Mouse (Mus musculus) kidney, postnatal 14 days (tissue): Measurements from ENCODE around the gene Fcrla.

Experiments
- DNase-seq: peaks from one replicate; pipeline ENCODE4 v3.0.0; 2022; ENCODE audit warnings: mixed read lengths

The Fcrla gene

DNA sequence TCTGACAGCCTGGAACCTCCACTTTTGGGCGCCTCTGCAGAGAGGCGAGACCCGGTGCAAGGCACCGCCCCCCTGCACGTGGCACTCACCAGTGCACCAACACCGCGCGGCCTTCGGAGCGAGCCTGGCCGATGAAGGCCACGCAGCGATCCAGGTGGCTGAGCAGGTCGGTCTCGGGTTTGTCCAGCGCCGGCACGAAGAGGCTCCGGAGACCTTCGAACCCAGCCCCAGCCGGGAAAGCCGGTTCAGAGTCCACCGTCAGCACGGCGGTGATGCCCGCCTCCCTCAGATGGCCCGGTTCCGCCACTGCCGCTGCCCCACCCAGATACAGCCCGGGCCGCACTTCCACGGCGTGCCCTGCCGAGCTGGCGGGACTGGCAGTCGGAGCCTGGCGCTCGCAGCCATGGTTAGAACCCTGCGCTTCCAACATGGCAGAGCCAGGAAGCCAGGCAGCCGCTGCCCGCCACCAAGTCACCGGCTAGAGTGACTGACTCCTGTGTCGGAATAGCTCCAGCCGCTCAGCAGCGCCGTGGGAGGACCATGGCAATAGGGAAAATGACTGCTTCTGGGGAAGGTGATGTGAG, 42.3 kb downstream of the Fcrla start, which contains the start of the genes Gm26620 and Dusp12:
Gene Gm26620, plus strand, starts transcription at position 88 of the 584 bp plus-strand sequence.
Gene Dusp12, minus strand, starts transcription at position 563 of the 584 bp plus-strand sequence.
- DNase-seq: peak; percentile 91

DNA sequence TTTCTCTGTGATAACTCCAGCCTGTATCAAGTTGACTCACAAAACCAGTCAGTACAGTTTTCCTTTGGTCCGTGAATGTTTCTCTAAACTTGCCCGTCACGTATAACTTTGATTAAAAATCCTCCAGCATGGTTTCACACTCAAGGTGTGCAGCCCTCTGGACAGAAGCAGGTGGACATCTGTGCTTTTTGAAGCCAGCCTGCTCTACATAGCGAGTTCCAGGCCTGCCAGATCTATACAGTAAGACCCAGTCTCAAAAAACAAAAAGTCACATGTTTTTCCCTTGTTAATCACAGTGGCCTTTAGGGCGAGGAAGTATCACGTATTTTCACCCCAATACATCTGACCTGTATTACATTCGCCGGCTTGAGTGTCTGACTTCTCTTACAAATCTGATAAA, 43.0 kb downstream of the Fcrla start:
- no peak for DNase-seq

DNA sequence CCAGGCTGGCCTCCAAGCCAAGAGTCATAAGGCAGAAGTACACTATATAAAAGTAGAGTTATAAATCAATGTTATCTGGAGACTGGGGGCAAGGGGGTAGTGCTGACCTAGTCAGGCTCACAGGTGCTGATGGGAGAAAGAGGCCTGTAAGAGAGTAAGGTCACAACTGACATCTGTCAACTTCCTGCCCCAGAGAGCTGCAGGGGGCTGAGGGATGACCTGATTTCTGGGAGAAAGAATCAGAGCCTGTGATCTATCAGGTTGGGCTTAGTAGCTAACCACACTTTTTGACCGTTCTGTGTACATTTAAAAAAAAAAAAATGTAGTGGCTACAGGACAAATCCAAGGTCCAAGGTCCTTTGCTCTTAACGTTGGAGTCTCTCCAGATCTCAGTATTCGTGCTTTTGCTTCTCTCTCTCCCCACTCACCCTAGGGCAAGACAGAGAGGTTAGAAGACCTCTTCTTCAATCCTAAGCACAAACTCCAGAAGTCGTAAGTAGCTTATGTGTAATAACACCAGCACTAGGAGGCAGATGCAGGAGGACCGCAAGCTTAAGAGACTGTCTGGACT, 44.4 kb downstream of the Fcrla start:
- DNase-seq: no peak

DNA sequence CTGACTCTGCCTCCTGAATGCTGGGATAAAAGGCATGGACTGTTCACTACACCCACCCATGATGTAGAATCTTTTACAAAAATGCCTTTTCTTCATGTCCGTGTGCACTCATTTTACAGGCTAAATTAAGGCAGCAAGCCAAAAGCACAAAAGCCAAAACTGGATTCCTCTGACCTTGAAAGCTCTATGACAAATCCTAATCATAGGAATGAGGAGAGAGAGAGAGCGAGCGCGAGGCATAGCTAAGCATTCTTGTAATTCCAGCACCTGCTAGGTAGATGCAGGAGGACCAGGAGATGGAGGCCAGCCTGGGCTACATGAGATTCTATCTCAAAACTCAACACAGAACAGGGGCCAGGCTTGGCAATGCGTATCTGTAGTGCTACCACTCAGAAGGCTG, 50.5 kb downstream of the Fcrla start:
- no peak for DNase-seq

DNA sequence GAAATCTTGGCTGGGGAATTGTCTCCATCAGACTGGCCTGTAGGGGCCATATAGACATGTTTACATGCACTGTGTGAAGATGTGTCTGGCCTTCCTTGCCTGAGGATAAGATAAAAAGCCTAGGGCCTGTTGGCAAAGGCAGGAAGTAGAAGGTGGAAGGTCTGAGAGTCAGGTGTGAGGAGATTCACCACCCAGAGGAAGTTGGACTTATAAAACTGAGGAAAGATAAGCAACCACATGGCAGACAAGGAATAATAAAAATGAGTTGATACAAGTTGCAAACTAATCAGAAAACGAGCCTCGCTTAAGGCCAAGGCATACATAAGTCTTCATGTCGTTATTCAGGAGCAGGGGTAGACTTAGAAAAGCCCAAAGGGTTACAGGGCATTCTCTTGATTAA, 51.7 kb downstream of the Fcrla start:
- DNase-seq: no peak

DNA sequence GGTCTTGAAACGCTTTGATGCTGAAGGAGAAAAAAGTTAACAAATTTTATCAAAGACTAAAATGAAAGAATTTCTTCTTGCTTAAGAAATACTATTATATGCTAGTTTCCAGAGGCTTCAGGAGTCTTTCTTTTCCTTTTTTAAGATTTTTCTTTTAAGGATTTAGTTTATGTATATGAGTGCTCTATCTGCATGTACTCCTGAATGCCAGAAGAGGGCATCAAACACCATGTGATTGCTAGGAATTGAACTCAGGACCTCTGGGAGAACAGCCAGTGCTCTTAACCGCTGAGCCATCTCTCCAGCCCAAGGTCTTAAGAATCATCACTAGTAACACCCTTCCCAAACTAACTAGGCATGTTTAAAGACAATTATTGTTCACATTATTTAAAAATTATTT, 55.4 kb downstream of the Fcrla start:
- no peak for DNase-seq

DNA sequence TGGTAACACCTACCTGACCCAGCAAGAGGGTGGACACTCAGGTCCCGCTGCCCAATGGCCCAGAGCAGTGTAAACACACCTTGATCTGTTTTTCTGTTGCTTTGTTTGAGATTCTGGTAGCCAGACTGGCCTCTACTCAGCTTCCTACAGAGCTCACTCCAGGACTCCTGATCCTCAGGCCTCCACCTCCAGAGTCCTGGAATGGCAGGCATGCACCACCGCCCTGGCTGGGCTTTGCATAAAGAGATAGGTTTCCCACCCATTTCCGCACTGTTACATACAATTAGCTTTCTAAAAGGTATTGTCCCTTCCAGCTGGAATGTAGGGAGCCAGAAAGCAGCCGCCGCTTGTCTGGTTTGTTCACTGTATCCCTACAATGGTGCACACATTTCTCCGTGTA, 56.0 kb downstream of the Fcrla start:
- DNase-seq: no peak

DNA sequence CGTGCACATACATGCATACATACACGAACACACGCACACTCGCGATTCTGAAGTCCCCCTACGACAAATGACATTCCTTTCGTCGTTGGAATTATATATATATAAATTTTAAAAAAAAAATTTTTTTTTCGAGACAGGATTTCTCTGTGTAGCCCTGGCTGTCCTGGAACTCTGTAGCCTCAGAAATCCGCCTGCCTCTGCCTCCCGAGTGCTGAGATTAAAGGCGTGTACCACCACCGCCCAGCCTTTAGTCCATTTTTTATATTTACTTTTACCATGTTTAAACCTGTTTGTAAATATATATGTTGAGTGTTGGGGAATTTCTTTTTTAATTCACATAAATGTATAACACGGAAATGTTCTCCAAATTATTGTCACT, 58.5 kb downstream of the Fcrla start:
- no peak for DNase-seq

DNA sequence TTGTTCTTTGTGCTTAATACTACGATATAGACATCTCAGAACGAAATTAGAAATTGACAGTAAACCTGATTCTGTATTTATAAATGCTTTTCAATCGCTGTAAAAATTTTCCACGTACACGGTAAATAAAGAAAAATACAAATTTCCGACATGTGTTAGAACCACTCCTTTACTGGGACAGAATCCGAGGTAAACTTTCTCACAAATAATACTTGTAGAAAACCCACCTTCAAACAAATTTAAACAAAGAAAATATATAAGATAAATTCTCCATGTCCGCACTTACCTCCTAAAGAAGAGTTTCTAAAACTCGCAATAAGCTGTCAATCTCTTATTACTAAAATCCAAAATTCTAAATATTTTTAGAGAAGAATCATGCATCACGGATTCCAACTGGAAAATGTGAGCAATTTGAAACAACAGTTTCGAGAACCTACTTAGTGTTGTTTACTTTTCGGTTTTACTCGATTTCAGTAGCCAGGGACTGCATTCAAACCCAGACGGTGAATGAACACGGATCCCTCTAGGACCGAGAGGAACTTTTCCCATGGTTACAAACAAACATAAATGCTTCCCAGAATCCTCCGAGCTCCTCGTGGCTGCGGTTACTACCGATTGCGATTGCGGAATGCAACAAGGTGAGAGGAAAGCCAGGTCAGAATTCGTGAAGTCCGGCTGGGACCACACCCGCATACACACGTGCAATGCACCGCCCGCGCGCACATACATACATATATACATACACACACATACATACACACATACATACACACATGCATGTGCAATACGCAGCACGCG, 59.1 kb downstream of the Fcrla start:
- peak; percentile 83 for DNase-seq

DNA sequence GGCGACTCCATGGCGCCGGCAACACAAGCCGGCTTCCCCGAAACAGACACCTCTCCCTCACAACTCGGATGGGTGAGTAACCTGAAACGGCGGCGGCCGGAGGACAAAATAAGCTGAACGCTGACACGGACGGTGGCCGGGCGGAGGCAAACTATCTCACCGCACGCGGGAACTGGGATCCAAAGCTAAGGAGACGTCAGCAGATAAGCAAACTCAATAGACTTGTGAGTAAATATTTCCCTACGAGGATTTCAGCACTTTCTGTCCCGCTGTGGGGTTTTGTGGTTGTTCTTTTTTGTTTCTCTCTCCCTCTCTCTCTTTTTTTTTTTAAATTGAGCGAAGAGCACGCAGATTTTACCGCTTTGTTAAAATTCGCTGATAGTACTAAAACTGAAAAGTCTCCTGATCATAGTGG, 59.7 kb downstream of the Fcrla start, which contains the start of gene Atf6:
Gene Atf6, minus strand, starts transcription at position 81 of the 415 bp plus-strand sequence.
- peak; percentile 96 for DNase-seq
